8 mouse cellular contexts compared by ENCODE assay signal in genomic region chr15:100041267-100042047, GRCm38 (mm10). TPM values are rescaled to one million over a fixed set of nuclear protein-coding genes. Genes with fewer than 3 reads are reported as not detected.
A peak's percentile ranks its signal among the peaks of the same experiment; 100 is the strongest.
DNase-seq lines count a peak whose midpoint lies in the region; ATAC-seq and TF ChIP-seq lines count a peak whose summit lies in the region.

No protein-coding gene starts in this region.

- no peak for TF ChIP-seq CTCF in lung, postnatal 0 days (IDR thresholded peaks at IDR 0.05)

- H3K9ac ChIP-seq in kidney, embryonic 14.5 days (ENCODE audit: low read depth, low read length) = no peak overlapping the region; the same call in 1 of the 2 replicates
- H3K9ac ChIP-seq in heart, embryonic 15.5 days = peak overlapping the region; percentile 33
- H3K9ac ChIP-seq in lung, postnatal 0 days (replicated peaks; ENCODE audit: low read depth) = no peak overlapping the region

- H3K4me1 ChIP-seq in kidney, embryonic 14.5 days (ENCODE audit: control insufficient read depth, insufficient read depth, low read length) = peaks cover 38% of the 10 kb centered on the region
- peaks cover 33% of the 10 kb centered on the region for H3K4me1 ChIP-seq in heart, embryonic 15.5 days (replicated peaks)
- H3K4me1 ChIP-seq in lung, postnatal 0 days (ENCODE audit: insufficient read depth, low read depth, low read length) = peaks cover 26% of the 10 kb centered on the region

- no peak for TF ChIP-seq EP300 in lung, postnatal 0 days (IDR thresholded peaks at IDR 0.05)

- H3K4me2 ChIP-seq in kidney, embryonic 14.5 days (replicated peaks; ENCODE audit: low read depth, low read length) = peak overlapping the region; percentile 87; the same call in 1 of the 2 replicates
- peak overlapping the region; percentile 76 for H3K4me2 ChIP-seq in heart, embryonic 15.5 days
- H3K4me2 ChIP-seq in lung, postnatal 0 days (replicated peaks; ENCODE audit: low read depth, low read length) = peak overlapping the region; percentile 88

- no peaks in the 10 kb centered on the region for H3K9me3 ChIP-seq in kidney, embryonic 14.5 days (ENCODE audit: control insufficient read depth, low read length)
- H3K9me3 ChIP-seq in heart, embryonic 15.5 days (replicated peaks) = no peaks in the 10 kb centered on the region
- H3K9me3 ChIP-seq in lung, postnatal 0 days (ENCODE audit: low read length) = no peaks in the 10 kb centered on the region

- H3K4me3 ChIP-seq in kidney, embryonic 14.5 days (ENCODE audit: low read length) = no peak overlapping the region
- peak overlapping the region; percentile 30 for H3K4me3 ChIP-seq in heart, embryonic 15.5 days
- no peak overlapping the region for H3K4me3 ChIP-seq in lung, postnatal 0 days (ENCODE audit: low read depth, low read length)

- ATAC-seq in kidney, embryonic 14.5 days (ENCODE audit: low FRiP score, low TSS enrichment) = no peak
- no peak for ATAC-seq in heart, embryonic 15.5 days (replicated peaks; ENCODE audit: insufficient number of reproducible peaks, insufficient read depth, low FRiP score, low read depth)
- no peak for ATAC-seq in lung, postnatal 0 days

- no peak overlapping the region for H3K27ac ChIP-seq in kidney, embryonic 14.5 days (ENCODE audit: low read depth, low read length)
- H3K27ac ChIP-seq in heart, embryonic 15.5 days = peak overlapping the region; percentile 53
- H3K27ac ChIP-seq in lung, postnatal 0 days (ENCODE audit: low read length) = peak overlapping the region; percentile 59; the same call in 1 of the 2 replicates

- H3K27me3 ChIP-seq in kidney, embryonic 14.5 days (ENCODE audit: control insufficient read depth, insufficient read depth, low read length) = no peaks in the 10 kb centered on the region
- no peaks in the 10 kb centered on the region for H3K27me3 ChIP-seq in heart, embryonic 15.5 days
- H3K27me3 ChIP-seq in lung, postnatal 0 days (replicated peaks; ENCODE audit: insufficient read depth, low read length) = no peaks in the 10 kb centered on the region

- DNase-seq in kidney, postnatal 14 days = no peak
- DNase-seq in ZHBTc4 (ENCODE audit: low read depth, low spot score) = peak; percentile 85
- no peak for DNase-seq in lung, postnatal 0 days (ENCODE audit: low spot score)
- peak; percentile 44 to 51 for DNase-seq in spleen, postnatal 36 days (ENCODE audit: low spot score in 2 of 2)
- no peak for DNase-seq in kidney, adult 8-10 months
- no peak for DNase-seq in right cerebral cortex, postnatal 4 days

- 45% methylated on average over 10 of the region's 10 CpGs for WGBS in kidney, embryonic 14.5 days
- 31% methylated on average over 10 of the region's 10 CpGs for WGBS in heart, embryonic 15.5 days
- 22% methylated on average over 10 of the region's 10 CpGs for WGBS in lung, postnatal 0 days

- no peaks in the 10 kb centered on the region for H3K36me3 ChIP-seq in kidney, embryonic 14.5 days (ENCODE audit: control insufficient read depth, insufficient read depth, low read length)
- no peaks in the 10 kb centered on the region for H3K36me3 ChIP-seq in heart, embryonic 15.5 days
- no peaks in the 10 kb centered on the region for H3K36me3 ChIP-seq in lung, postnatal 0 days (ENCODE audit: insufficient read depth, low read length)

RNA-seq across cellular contexts. Expression of gene Dip2b, which starts 3.0 kb away (rescaled TPM):
- 15.2 and 20.7 TPM in 2 replicates for polyA plus RNA-seq in kidney, embryonic 14.5 days (2014; fragmentation: Nextera tagmentation; extraction: Ambion mirVana)
- polyA plus RNA-seq in heart, embryonic 15.5 days (2015; fragmentation: Nextera tagmentation; extraction: Ambion mirVana) = 11.4 and 13.7 TPM in 2 replicates
- polyA plus RNA-seq in lung, postnatal 0 days (2015; fragmentation: Nextera tagmentation; extraction: Ambion mirVana) = 6.6 and 9.0 TPM in 2 replicates

Comparison
In these comparisons a context has a peak if more than half of its experiments do, and no peak if none do; other contexts are left out.
1. DNase-seq: peak in ZHBTc4 (single experiment) and spleen, postnatal 36 days (2 of 2); none in kidney, postnatal 14 days (single experiment), lung, postnatal 0 days (single experiment), kidney, adult 8-10 months (0 of 2) and right cerebral cortex, postnatal 4 days (single experiment).
2. Peak in every context shown above with its lines, with median percentiles within 50 percentile points of each other: H3K4me2 ChIP-seq.